Mouse (Mus musculus) urinary bladder, postnatal 10 days (tissue): Measurements from ENCODE around the gene Acmsd.

ENCODE experiments used
- DNase-seq: peaks from one replicate; pipeline ENCODE4 v3.0.0; 2022; ENCODE audit warnings: low spot score

The Acmsd gene

GRCm38 (mm10) chr1:127776246-127776645, 47.0 kb downstream of the Acmsd start:
- DNase-seq: no peak

GRCm38 (mm10) chr1:127778611-127779010, 49.4 kb downstream of the Acmsd start:
- DNase-seq: no peak

DNA sequence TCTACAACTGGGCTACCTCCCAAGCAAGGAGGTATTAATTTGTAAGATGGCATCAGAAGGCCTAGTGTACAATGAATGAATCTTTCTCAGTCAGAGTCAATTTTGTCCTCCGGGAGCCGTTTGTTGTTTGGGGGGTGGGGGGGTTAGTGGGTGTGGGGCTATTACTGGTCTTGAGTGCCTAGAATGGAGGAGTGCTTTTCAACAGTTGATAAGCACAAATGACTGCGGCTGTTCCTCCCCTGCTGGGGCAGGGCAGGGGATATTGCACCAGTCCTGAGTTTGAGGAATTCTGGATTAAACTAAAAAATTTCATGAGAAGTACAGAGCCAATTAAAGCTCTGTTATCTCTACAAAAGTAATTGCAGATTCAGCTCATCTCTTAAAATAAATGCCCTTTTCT, 50.9 kb downstream of the Acmsd start:
- no peak for DNase-seq

- DNase-seq: no peak
Measured at GRCm38 (mm10) chr1:127780849-127781248, 51.6 kb downstream of the Acmsd start.

DNA sequence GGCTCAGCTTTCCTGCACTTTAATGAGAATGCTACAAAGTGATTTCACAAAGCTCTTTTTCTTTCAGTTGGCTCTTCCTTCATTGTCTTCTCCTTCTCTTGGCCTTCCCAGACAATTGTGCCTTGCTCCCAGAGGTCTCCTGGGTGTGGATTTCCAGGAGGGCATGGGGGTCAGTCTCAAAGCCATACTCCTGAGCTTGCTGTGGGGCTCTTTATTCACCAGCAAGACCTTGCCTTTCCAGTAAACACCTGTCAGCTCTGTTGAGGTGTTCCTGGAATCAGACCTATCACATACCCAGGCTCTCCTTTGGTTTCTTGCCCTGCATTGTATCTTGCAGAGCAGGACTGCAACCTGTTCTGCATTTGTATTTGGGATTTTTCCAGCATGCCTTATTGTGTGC, 54.6 kb downstream of the Acmsd start:
- no peak for DNase-seq

- DNase-seq: no peak
Measured at GRCm38 (mm10) chr1:127785882-127786281, 56.7 kb downstream of the Acmsd start.

DNA sequence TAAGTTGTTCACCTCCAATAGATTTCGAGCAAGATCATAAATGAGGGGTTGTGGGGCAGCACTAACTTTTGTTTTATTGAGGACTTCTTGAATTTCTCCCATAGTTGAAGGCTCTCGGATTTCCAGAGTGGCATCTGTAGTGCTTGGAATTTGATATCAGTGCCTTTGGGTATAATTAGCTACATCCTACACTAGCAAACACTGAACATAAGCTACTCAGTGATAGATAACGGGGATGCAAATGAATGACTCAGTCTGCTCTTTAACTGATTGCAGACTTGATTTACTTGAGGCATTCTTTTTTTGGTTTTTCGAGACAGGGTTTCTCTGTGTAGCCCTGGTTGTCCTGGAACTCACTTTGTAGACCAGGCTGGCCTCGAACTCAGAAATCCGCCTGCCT, 59.7 kb downstream of the Acmsd start:
- DNase-seq: no peak

DNA sequence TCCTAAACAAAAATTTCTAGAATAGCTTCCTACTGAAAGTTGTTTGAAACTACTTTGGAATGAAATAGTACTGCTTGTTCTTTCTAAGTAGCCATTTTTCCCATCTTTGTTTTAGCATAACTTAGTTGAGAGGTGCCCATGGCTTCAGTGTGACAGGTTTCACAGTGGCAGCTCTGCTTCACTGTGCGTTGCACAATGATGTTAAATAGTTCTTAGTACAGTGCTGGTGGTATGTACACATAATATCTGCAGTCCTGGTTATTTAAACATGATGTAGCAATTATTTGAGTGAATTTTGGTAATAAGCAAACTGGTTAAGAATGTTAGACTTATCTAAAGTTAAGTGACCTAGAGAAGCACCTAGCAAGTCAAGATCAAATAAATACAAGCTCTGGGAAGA, 64.2 kb downstream of the Acmsd start:
- DNase-seq: no peak

DNA sequence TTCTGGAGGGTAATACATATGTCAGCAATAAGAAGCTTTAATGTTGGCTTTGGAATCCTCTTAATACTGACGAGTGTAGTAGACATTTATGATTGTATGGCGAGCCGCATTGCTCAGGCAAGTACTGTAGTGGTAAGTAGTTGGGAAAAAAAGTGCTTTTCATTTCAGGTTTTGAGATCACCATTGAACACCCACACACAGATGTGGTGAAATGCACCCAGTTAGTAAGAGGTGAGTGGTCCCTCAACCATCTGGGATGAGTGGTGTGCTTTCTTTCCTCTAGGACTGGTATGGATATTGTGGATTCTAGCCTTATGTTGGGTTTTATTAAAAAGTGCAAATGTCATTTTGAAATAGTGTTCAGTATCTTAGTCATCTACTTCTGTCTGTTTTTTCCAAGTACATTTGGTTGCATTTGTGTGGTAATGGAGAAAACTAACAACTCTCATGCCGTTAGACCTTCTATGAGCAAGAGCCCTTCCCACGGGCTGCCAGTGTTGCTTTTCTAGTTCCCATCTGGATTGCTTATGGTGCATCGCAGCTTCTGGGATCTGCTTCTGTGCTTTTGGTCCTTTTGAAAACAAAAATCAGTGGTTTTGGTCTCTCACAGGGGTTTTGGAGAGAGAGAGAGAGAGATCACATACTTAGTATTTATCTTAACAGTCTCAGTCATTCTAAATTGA, 66.0 kb downstream of the Acmsd start:
- DNase-seq: no peak

- DNase-seq: no peak
Measured at GRCm38 (mm10) chr1:127796341-127796740, 67.1 kb downstream of the Acmsd start.

DNA sequence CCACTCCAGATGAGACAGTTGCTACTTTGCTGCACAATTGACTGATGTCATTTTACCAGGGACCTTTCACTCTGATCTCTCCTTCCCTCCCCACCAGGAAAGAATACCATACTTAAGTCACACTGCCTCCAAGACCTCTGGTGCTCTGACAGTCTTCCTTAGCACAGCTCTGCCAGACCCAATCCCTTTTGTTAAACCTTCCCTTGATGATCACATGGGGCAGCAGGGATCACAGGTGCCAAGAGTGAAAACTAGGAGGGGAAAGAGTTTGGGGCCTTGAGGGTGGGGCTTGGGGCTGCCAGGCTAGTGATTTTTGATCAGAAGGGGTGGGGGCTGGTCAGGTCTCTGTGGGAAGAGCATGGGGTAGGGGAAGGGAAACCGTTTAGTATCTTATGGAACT, 67.5 kb downstream of the Acmsd start:
- no peak for DNase-seq

DNA sequence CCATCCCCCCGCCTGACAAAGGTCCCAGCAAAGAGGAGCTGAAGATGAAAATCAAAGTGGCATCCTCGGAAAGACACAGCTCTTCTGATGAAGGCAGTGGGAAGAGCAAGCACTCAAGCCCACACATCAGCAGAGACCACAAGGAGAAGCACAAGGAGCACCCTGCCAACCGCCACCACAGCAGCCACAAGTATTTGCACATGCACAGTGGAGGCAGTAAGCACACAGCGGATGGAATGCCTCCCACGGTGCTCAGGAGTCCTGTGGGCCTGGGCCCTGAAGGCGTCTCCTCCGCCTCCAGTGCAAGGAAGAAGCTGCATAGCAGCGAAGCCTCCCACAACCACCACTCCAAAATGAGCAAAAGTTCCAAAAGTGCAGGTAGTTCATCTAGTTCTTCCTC, 73.7 kb downstream of the Acmsd start:
- no peak for DNase-seq

DNA sequence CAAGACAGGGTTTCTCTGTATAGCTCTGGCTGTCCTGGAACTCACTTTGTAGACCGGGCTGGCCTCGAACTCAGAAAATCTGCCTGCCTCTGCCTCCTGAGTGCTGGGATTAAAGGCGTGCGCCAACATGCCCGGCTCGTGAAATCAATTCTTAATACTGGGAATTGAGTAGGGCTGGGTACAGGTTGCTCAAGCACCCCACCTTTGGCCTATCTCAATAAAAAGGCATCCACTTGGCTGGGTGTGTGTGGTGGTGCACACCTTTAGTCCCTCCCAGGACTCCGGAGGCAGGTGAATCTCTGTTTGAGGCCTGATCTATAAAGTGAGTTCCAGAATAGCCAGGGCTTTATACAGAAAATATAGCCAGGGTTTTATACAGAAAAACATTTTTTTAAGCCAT, 79.5 kb downstream of the Acmsd start:
- no peak for DNase-seq

DNA sequence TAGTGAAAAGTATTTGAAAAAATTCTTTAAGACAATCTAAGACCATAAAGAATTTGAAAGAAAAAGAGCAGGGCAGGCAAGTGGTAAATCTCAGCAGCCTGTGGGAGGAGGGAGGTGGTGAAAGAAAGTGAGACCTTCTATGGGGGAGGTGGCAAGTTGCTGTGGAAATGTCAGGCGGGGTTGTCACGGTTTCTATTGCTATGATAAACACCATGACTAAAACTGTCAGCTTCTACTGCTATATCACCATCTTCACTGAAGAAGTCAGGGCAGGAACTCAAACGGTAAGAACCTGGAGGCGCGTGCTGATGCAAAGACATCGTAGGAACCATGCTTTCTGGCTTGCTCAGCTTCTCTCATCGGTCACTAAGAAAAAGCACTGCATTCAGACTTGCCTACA, 83.7 kb downstream of the Acmsd start:
- DNase-seq: no peak

- DNase-seq: no peak
Measured at GRCm38 (mm10) chr1:127816381-127816780, 87.2 kb downstream of the Acmsd start.
